Mouse (Mus musculus) thymus, adult 2 months (tissue): ENCODE measurements around the gene Akap2. TPM values are rescaled to one million over a fixed set of nuclear protein-coding genes. Genes with fewer than 3 reads are reported as not detected.

Experiments
- DNase-seq: peaks from one replicate; pipeline ENCODE4 v3.0.0; 2021
- H3K27ac ChIP-seq: fragments of 200-500 bp; 2 replicates; pipeline ENCODE4 v1.5.1; 2012; ENCODE audit warnings: low read length, control low read depth; ENCODE audit not compliant: control insufficient read depth, insufficient read depth
- H3K27me3 ChIP-seq: fragments of 200-500 bp; 2 replicates; pipeline ENCODE4 v1.6.1; 2012; ENCODE audit warnings: mild to moderate bottlenecking, low read length, moderate library complexity, mixed read lengths; ENCODE audit not compliant: control insufficient read depth, insufficient read depth
- H3K36me3 ChIP-seq: fragments of 200-500 bp; 2 replicates; pipeline ENCODE4 v1.6.1; 2012; ENCODE audit warnings: mild to moderate bottlenecking, low read length, moderate library complexity; ENCODE audit not compliant: control insufficient read depth, insufficient read depth
- H3K4me1 ChIP-seq: fragments of 200-500 bp; replicated peaks from 2 replicates; pipeline ENCODE4 v1.6.1; 2012; ENCODE audit warnings: low read length; ENCODE audit not compliant: control insufficient read depth, insufficient read depth
- H3K4me3 ChIP-seq: fragments of 200-500 bp; 2 replicates; pipeline ENCODE4 v1.5.1; 2012; ENCODE audit warnings: mild to moderate bottlenecking, low read length, control low read depth, moderate library complexity; ENCODE audit not compliant: control insufficient read depth, insufficient read depth
- CTCF ChIP-seq: fragments of 200-500 bp; IDR thresholded peaks from 2 replicates; pipeline ENCODE4 v1.5.1; 2012; ENCODE audit warnings: mild to moderate bottlenecking, control low read depth, low read length, moderate library complexity, borderline replicate concordance; ENCODE audit not compliant: control insufficient read depth, poor library complexity, insufficient read depth; ENCODE audit errors: extremely low read depth
- POLR2A ChIP-seq: fragments of 200-500 bp; IDR thresholded peaks from 2 replicates; pipeline ENCODE4 v1.6.1; 2012; ENCODE audit warnings: mild to moderate bottlenecking, low read length, control low read depth, moderate library complexity; ENCODE audit not compliant: control insufficient read depth, poor library complexity, insufficient read depth; ENCODE audit errors: extremely low read depth
- WGBS: fragments of 180-500 bp; shearing (Covaris S2); methylation state at CpG from one replicate; pipeline ENCODE4 v1.1.7; 2018; 5-methylcytosine and 5-hydroxymethylcytosine counted together
- polyA plus RNA-seq: library from polyadenylated mRNA; depleted of rRNA; stranded (reverse); fragments of >200 nt; gene quantifications from 2 replicates; pipeline ENCODE4 v1.2.3, GENCODE M21; 2012

The Akap2 gene
- polyA plus RNA-seq, 1 experiment = 99.2 TPM

DNA sequence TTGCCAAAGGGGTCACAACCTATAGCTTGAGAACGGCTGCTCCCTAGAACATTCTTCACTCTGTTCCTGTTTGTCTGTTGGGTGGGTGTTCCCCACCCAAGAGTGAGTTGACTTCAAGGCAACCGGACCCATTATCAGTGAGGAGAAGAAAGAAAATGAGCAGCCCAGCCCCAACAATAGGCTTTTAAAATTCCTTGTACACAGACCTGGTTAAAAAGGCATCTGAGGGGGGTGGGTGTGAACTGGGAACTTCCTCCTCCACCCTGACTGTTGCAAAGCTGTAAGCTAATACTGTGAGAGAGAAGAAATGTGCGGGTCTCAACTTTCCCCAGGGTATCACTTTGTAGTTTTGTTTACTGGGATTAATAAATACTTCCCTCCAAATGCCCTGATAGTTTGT is 77.1 kb downstream of the Akap2 start:
- Histone ChIP-seq H3K4me1 (peaks cover 16% of the 10 kb centered on the region), H3K4me3 (no peak overlapping the region), H3K27me3 (no peaks in the 10 kb centered on the region), H3K36me3 (no peaks in the 10 kb centered on the region), H3K27ac (no peak overlapping the region)
- 85% methylated on average over 3 of the region's 3 CpGs for WGBS
- TF ChIP-seq POLR2A (no peak), CTCF (no peak)
- no peak for DNase-seq

DNA sequence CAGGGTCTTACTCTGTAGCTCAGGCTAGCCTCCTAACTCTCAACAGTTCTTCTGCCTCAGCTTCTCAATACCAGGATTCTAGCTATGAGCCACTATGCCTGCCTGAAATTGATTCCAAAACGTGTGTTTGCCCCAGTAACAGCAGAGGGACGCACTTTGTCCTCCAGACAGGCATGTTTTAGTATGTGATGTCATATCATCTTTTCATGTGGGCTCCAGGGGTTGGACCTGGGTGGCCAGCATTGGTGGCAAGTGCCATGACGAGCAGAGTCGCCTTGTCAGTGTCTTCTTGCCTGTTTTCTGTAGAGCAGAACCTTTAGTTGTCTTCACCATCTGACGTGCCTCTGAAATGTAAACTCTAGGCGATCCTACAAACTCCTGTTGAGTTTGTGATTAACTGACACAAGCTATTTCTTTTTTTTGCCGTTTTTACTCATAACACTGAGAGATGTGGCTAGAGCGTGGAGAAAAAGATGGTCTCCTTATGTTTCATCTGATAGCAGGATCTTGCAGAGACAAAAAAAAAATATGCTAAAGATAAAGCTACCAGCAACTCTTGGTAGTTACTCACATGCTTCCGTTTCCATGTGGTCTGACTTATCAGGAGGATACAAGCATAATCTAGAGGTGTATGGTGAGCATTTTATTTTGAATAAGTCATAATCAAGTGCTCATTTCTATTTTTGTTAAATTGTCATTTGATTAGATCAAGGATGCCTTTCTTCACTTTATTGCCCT is 80.3 kb downstream of the Akap2 start:
- 37% methylated on average over 9 of the region's 9 CpGs for WGBS
- Histone ChIP-seq H3K36me3 (no peaks in the 10 kb centered on the region), H3K27ac (0 out of 2 replicates have a peak overlapping the region, but pooled peaks have one; percentile 43), H3K4me1 (peaks cover 9% of the 10 kb centered on the region), H3K27me3 (no peaks in the 10 kb centered on the region), H3K4me3 (no peak overlapping the region)
- TF ChIP-seq CTCF (no peak), POLR2A (no peak)
- no peak for DNase-seq

DNA sequence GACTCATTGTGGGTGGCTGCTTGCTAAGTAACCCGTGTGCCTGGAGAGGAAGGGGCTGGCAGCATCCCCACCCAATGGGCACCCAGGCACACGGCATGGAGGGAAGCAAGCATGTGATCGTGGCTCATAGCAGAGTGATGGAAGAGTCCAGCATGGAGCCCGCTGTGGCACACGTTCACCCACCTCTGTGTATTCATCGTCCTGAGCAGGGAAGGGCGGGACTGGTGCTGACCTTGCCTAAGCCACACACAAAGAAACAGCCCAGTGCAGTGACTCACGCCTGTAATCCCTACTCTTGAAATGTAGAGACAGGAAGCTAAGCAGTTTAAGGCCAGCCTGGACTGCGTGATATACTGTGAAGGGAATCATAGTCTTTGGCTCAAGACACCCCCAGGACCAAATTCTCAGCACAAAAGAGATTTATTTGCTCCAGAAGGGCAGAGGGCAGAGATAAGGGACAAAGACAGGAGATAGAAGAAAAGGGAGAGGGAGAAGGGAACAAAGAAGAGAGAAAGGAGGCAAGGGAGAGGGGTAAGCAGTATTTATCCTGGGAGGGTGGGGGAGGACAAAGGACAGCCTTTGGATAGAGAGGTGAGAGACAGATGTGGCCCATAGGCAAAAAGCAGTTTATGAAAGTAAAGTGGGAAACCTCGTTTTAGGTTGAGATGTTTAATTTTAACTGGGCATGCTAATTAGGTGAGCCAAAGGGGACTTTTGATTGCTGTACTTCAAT is 81.0 kb downstream of the Akap2 start:
- H3K4me3 ChIP-seq = no peak overlapping the region
- WGBS = 26% methylated on average over 10 of the region's 10 CpGs
- H3K27ac ChIP-seq = no peak overlapping the region
- no peak for DNase-seq
- peaks cover 9% of the 10 kb centered on the region for H3K4me1 ChIP-seq
- no peaks in the 10 kb centered on the region for H3K27me3 ChIP-seq
- TF ChIP-seq CTCF = no peak
- no peaks in the 10 kb centered on the region for H3K36me3 ChIP-seq

DNA sequence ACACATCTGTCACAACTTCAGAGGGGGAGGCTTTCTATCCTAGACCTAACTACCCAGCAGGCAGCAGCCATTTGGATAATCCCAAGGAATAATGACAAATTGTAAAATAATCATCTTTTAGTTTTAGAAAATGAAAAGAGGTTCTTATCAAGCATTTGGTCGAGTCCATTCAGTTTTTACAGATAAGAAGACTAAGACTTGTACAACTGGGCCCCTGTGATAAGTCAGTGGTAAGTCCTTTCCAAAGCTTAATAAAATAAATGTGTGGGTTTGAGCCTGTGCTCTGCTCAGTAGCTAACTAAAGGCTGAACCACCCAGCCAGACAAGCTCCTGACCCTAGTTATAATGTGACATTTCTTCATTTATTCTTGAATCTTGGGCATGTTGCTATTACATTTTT is 81.8 kb downstream of the Akap2 start:
- no peak overlapping the region for H3K27ac ChIP-seq

DNA sequence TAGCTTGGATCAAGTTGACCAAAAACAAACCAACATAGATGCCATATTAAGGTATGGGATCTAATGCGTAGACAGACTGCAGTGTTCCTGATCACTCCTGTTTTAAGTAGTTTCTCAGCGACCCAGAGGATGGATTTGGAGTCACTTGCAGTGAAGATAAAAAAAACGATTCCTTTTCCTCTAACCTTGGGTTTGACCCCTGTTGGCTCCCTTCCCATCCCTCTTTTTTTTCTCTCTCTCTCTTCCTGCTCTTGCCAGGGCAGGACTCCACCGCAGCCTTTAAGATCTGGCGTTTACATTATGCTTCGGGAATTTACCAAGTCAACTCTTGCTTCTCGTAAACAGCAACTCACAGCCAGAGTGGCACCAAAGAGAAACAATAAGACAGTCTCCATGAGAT is 83.8 kb downstream of the Akap2 start:
- Histone ChIP-seq H3K4me1 (peaks cover 9% of the 10 kb centered on the region), H3K27me3 (no peaks in the 10 kb centered on the region), H3K36me3 (no peaks in the 10 kb centered on the region), H3K4me3 (no peak overlapping the region), H3K27ac (no peak overlapping the region)
- DNase-seq = no peak
- WGBS = 91% methylated on average over 7 of the region's 7 CpGs
- TF ChIP-seq POLR2A = no peak
- TF ChIP-seq CTCF = no peak

More for the DNA sequence above, 81.8 kb downstream of the Akap2 start:
- Histone ChIP-seq H3K27me3 (no peaks in the 10 kb centered on the region), H3K4me3 (no peak overlapping the region), H3K36me3 (no peaks in the 10 kb centered on the region), H3K4me1 (peaks cover 9% of the 10 kb centered on the region)
- TF ChIP-seq CTCF (no peak), POLR2A (no peak)
- 63% methylated on average over 1 of the region's 1 CpGs for WGBS
- no peak for DNase-seq

DNA sequence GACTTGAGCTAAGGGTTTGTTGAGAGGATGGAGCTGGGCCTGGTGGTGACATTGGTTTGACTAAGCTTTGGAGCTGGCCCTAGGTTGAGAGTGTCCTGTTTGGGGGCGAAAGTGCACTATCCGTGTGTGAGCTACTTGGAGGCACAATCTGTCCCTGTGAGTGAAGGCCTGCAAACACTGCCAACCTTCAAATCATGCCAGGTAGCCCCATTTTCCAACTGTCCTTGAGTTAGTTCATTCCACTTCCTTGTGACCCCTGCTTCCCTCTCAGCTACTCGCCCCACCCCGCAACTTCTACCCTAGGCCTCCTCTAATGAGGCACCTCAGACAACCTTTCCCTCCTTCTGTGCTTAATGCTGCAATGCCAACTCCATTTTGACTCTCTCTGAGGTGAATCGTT is 84.5 kb downstream of the Akap2 start:
- peaks cover 9% of the 10 kb centered on the region for H3K4me1 ChIP-seq
- no peak overlapping the region for H3K27ac ChIP-seq
- no peak for DNase-seq
- no peak overlapping the region for H3K4me3 ChIP-seq
- H3K36me3 ChIP-seq = no peaks in the 10 kb centered on the region
- no peaks in the 10 kb centered on the region for H3K27me3 ChIP-seq
- 98% methylated on average over 5 of the region's 5 CpGs for WGBS
- no peak for TF ChIP-seq CTCF
- no peak for TF ChIP-seq POLR2A
